Mouse (Mus musculus): ENCODE data around the gene Gmds. TPM values are rescaled to one million over a fixed set of nuclear protein-coding genes. Genes with fewer than 3 reads are reported as not detected.

Gene Gmds
- total RNA-seq, 1 experiment, result 7.3 TPM

DNA sequence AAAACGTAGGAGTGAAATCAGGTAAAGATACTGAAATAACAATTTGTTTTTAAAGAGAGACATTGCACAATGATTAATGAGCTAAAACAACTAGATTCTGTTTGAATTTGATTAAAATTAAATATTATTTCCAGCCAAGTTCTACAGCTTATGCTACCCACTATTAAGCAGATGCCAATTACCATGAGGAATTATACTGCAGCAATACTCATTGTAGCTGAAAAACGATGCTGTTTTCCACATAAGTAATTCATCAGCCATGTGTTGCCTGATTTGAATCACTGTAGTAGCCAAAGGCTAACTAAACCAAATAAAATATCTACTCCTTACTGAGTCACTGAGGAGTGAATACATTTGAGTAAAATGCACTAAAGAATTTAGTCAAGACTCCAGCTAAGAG is 180.3 kb downstream of the Gmds start:
- Histone ChIP-seq H3K4me1 (ENCODE audit: control insufficient read depth in 2 of 2, insufficient read depth in 2 of 2, low read length in 2 of 2, poor library complexity in 1 of 2) (no peaks in the 10 kb centered on the region), H3K36me3 (ENCODE audit: control insufficient read depth, insufficient read depth, low read length, poor library complexity, severe bottlenecking) (no peaks in the 10 kb centered on the region), H3K9ac (ENCODE audit: insufficient read depth, low read depth, low read length, poor library complexity, severe bottlenecking) (no peak overlapping the region), H3K9me3 (ENCODE audit: control insufficient read depth, insufficient read depth, low read depth, low read length) (no peaks in the 10 kb centered on the region), H3K4me3 (ENCODE audit: insufficient read depth in 1 of 2, low read depth in 1 of 2, low read length in 2 of 2, poor library complexity in 1 of 2, severe bottlenecking in 1 of 2) (no peak overlapping the region), H3K27ac (ENCODE audit: insufficient read depth, low read depth, low read length, poor library complexity, severe bottlenecking) (no peak overlapping the region)
- in situ Hi-C loops (cut with MboI; ENCODE audit: low sequenced_read_pairs in 2 of 2, unreplicated experiment in 2 of 2), result no loop called here
- no peak for DNase-seq (ENCODE audit: low read depth, low spot score)
- no peak for TF ChIP-seq MAFK (IDR thresholded peaks at IDR 0.05; ENCODE audit: insufficient read depth, low read depth, low read length)
- TF ChIP-seq ZC3H11A (IDR thresholded peaks at IDR 0.05; ENCODE audit: borderline replicate concordance, low read depth, low read length), result no peak
- no peak for TF ChIP-seq ZNF384 (IDR thresholded peaks at IDR 0.05; ENCODE audit: low read depth, low read length)
- TF ChIP-seq CHD2 (IDR thresholded peaks at IDR 0.05; ENCODE audit: low read depth, low read length), result no peak

GRCm38 (mm10) chr13:32145916-32146315 is 192.6 kb downstream of the Gmds start:
- Histone ChIP-seq H3K4me3 (ENCODE audit: insufficient read depth in 1 of 2, low read depth in 1 of 2, low read length in 2 of 2, poor library complexity in 1 of 2, severe bottlenecking in 1 of 2) (no peak overlapping the region), H3K27ac (ENCODE audit: insufficient read depth, low read depth, low read length, poor library complexity, severe bottlenecking) (no peak overlapping the region), H3K36me3 (ENCODE audit: control insufficient read depth, insufficient read depth, low read length, poor library complexity, severe bottlenecking) (no peaks in the 10 kb centered on the region), H3K4me1 (ENCODE audit: control insufficient read depth in 2 of 2, insufficient read depth in 2 of 2, low read length in 2 of 2, poor library complexity in 1 of 2) (no peaks in the 10 kb centered on the region), H3K9me3 (ENCODE audit: control insufficient read depth, insufficient read depth, low read depth, low read length) (no peaks in the 10 kb centered on the region), H3K9ac (ENCODE audit: insufficient read depth, low read depth, low read length, poor library complexity, severe bottlenecking) (no peak overlapping the region)
- in situ Hi-C loops (cut with MboI; ENCODE audit: low sequenced_read_pairs in 2 of 2, unreplicated experiment in 2 of 2), result no loop called here
- no peak for DNase-seq (ENCODE audit: low read depth, low spot score)
- no peak for TF ChIP-seq HCFC1 (IDR thresholded peaks at IDR 0.05; ENCODE audit: borderline replicate concordance, insufficient read depth, low read length)

- H3K9me3 ChIP-seq (ENCODE audit: control insufficient read depth, insufficient read depth, low read depth, low read length), result no peaks in the 10 kb centered on the region
- H3K9ac ChIP-seq (ENCODE audit: insufficient read depth, low read depth, low read length, poor library complexity, severe bottlenecking), result no peak overlapping the region
- H3K36me3 ChIP-seq (ENCODE audit: control insufficient read depth, insufficient read depth, low read length, poor library complexity, severe bottlenecking), result no peaks in the 10 kb centered on the region
- no peak for DNase-seq (ENCODE audit: low read depth, low spot score)
- TF ChIP-seq ZNF384 (IDR thresholded peaks at IDR 0.05; ENCODE audit: low read depth, low read length) (no peak), ZC3H11A (IDR thresholded peaks at IDR 0.05; ENCODE audit: borderline replicate concordance, low read depth, low read length) (no peak), CHD2 (IDR thresholded peaks at IDR 0.05; ENCODE audit: low read depth, low read length) (no peak), MAFK (IDR thresholded peaks at IDR 0.05; ENCODE audit: insufficient read depth, low read depth, low read length) (no peak), HCFC1 (IDR thresholded peaks at IDR 0.05; ENCODE audit: borderline replicate concordance, insufficient read depth, low read length) (no peak)
- H3K4me1 ChIP-seq (ENCODE audit: control insufficient read depth in 2 of 2, insufficient read depth in 2 of 2, low read length in 2 of 2, poor library complexity in 1 of 2), result no peaks in the 10 kb centered on the region
- H3K4me3 ChIP-seq (ENCODE audit: insufficient read depth in 1 of 2, low read depth in 1 of 2, low read length in 2 of 2, poor library complexity in 1 of 2, severe bottlenecking in 1 of 2), result no peak overlapping the region
- in situ Hi-C loops (cut with MboI; ENCODE audit: low sequenced_read_pairs in 2 of 2, unreplicated experiment in 2 of 2), result no loop called here
- H3K27ac ChIP-seq (ENCODE audit: insufficient read depth, low read depth, low read length, poor library complexity, severe bottlenecking), result no peak overlapping the region
Observed at GRCm38 (mm10) chr13:32145179-32145578, 193.4 kb downstream of the Gmds start.

DNA sequence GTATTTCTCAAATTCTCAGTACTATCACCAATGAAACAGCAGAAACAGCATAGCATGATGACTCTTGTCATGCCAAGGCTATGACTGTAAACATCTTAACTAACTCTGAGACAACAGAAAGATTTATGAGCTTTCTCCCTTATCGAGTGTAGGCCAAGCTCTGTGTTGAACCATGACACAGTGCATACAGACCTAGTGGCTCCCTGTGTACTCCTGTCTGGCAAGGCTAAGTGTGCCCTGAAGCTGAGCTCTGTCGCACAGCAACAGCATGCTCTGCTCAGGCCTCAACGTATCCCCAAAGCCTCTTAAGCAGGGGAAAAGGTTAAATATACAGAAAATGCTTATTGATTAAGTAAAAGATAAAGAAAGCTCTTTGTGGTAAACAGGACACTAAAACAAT is 194.9 kb downstream of the Gmds start:
- no peaks in the 10 kb centered on the region for H3K9me3 ChIP-seq (ENCODE audit: control insufficient read depth, insufficient read depth, low read depth, low read length)
- no peak for DNase-seq (ENCODE audit: low read depth, low spot score)
- H3K4me1 ChIP-seq (ENCODE audit: control insufficient read depth in 2 of 2, insufficient read depth in 2 of 2, low read length in 2 of 2, poor library complexity in 1 of 2), result no peaks in the 10 kb centered on the region
- H3K36me3 ChIP-seq (ENCODE audit: control insufficient read depth, insufficient read depth, low read length, poor library complexity, severe bottlenecking), result no peaks in the 10 kb centered on the region
- in situ Hi-C loops (cut with MboI; ENCODE audit: low sequenced_read_pairs in 2 of 2, unreplicated experiment in 2 of 2), result no loop called here
- H3K9ac ChIP-seq (ENCODE audit: insufficient read depth, low read depth, low read length, poor library complexity, severe bottlenecking), result no peak overlapping the region
- no peak overlapping the region for H3K4me3 ChIP-seq (ENCODE audit: insufficient read depth in 1 of 2, low read depth in 1 of 2, low read length in 2 of 2, poor library complexity in 1 of 2, severe bottlenecking in 1 of 2)
- TF ChIP-seq CHD2 (IDR thresholded peaks at IDR 0.05; ENCODE audit: low read depth, low read length) (no peak), HCFC1 (IDR thresholded peaks at IDR 0.05; ENCODE audit: borderline replicate concordance, insufficient read depth, low read length) (no peak), MAFK (IDR thresholded peaks at IDR 0.05; ENCODE audit: insufficient read depth, low read depth, low read length) (no peak), ZNF384 (IDR thresholded peaks at IDR 0.05; ENCODE audit: low read depth, low read length) (no peak), ZC3H11A (IDR thresholded peaks at IDR 0.05; ENCODE audit: borderline replicate concordance, low read depth, low read length) (no peak)
- H3K27ac ChIP-seq (ENCODE audit: insufficient read depth, low read depth, low read length, poor library complexity, severe bottlenecking), result no peak overlapping the region

GRCm38 (mm10) chr13:32134663-32135273 is 203.8 kb downstream of the Gmds start:
- H3K9ac ChIP-seq (ENCODE audit: insufficient read depth, low read depth, low read length, poor library complexity, severe bottlenecking), result no peak overlapping the region
- no peaks in the 10 kb centered on the region for H3K9me3 ChIP-seq (ENCODE audit: control insufficient read depth, insufficient read depth, low read depth, low read length)
- H3K4me1 ChIP-seq (ENCODE audit: control insufficient read depth in 2 of 2, insufficient read depth in 2 of 2, low read length in 2 of 2, poor library complexity in 1 of 2), result no peaks in the 10 kb centered on the region
- in situ Hi-C loops (cut with MboI; ENCODE audit: low sequenced_read_pairs in 2 of 2, unreplicated experiment in 2 of 2), result no loop called here
- no peak overlapping the region for H3K4me3 ChIP-seq (ENCODE audit: insufficient read depth in 1 of 2, low read depth in 1 of 2, low read length in 2 of 2, poor library complexity in 1 of 2, severe bottlenecking in 1 of 2)
- H3K27ac ChIP-seq (ENCODE audit: insufficient read depth, low read depth, low read length, poor library complexity, severe bottlenecking), result no peak overlapping the region
- H3K36me3 ChIP-seq (ENCODE audit: control insufficient read depth, insufficient read depth, low read length, poor library complexity, severe bottlenecking), result no peaks in the 10 kb centered on the region
- TF ChIP-seq CHD2 (IDR thresholded peaks at IDR 0.05; ENCODE audit: low read depth, low read length) (no peak), ZC3H11A (IDR thresholded peaks at IDR 0.05; ENCODE audit: borderline replicate concordance, low read depth, low read length) (no peak), ZNF384 (IDR thresholded peaks at IDR 0.05; ENCODE audit: low read depth, low read length) (no peak), MAFK (IDR thresholded peaks at IDR 0.05; ENCODE audit: insufficient read depth, low read depth, low read length) (no peak)
- DNase-seq (ENCODE audit: low read depth, low spot score), result no peak

Measured in ES-E14 (cell line).